Mouse (Mus musculus) liver, embryonic 16.5 days (tissue): ENCODE data around the gene Abcd3. TPM values are rescaled to one million over a fixed set of nuclear protein-coding genes. Genes with fewer than 3 reads are reported as not detected.
A peak's percentile ranks its signal among the peaks of the same experiment; 100 is the strongest.

Experiments
- ATAC-seq: fragments of 200-750 bp; cut with Nextera tagmentation; 2 replicates; pipeline ENCODE4 v1.8.0; 2017; ENCODE audit warnings: low read depth, mild to moderate bottlenecking, moderate number of reproducible peaks, moderate library complexity
- H3K27ac ChIP-seq: fragments of 300-500 bp; sonication (generic); 2 replicates; pipeline ENCODE4 v1.5.1; 2014; ENCODE audit warnings: mild to moderate bottlenecking, low read length
- H3K27me3 ChIP-seq: fragments of 300-500 bp; sonication (generic); 2 replicates; pipeline ENCODE4 v1.6.1; 2014; ENCODE audit warnings: low read depth, low read length, mixed read lengths; ENCODE audit not compliant: control insufficient read depth, insufficient read depth
- H3K36me3 ChIP-seq: fragments of 300-500 bp; sonication (generic); 2 replicates; pipeline ENCODE4 v1.6.1; 2014; ENCODE audit warnings: mild to moderate bottlenecking; ENCODE audit not compliant: control insufficient read depth, insufficient read depth
- H3K4me1 ChIP-seq: fragments of 300-500 bp; sonication (generic); 2 replicates; pipeline ENCODE4 v1.6.1; 2014; ENCODE audit warnings: low read depth, low read length, mixed read lengths; ENCODE audit not compliant: control insufficient read depth
- H3K4me2 ChIP-seq: fragments of 300-500 bp; sonication (generic); 2 replicates; pipeline ENCODE4 v1.6.1; 2014; ENCODE audit warnings: low read depth, low read length, mixed read lengths
- H3K4me3 ChIP-seq: fragments of 300-500 bp; sonication (generic); 2 replicates; pipeline ENCODE4 v1.5.1; 2014; ENCODE audit warnings: low read depth, mild to moderate bottlenecking, low read length
- H3K9ac ChIP-seq: fragments of 300-500 bp; sonication (generic); 2 replicates; pipeline ENCODE4 v1.6.1; 2014; ENCODE audit warnings: low read depth, low read length
- H3K9me3 ChIP-seq: fragments of 300-500 bp; sonication (generic); replicated peaks from 2 replicates; pipeline ENCODE4 v1.6.1; 2016; ENCODE audit warnings: low read length; ENCODE audit not compliant: control insufficient read depth
- WGBS: fragments of 180-500 bp; shearing (Covaris S2); extraction: QIAGEN DNeasy Blood & Tissue Kit; methylation state at CpG from one replicate; pipeline ENCODE4 v1.1.7; 2014; ENCODE audit not compliant: insufficient replicate concordance; 5-methylcytosine and 5-hydroxymethylcytosine counted together
- polyA plus RNA-seq: library from polyadenylated mRNA; unstranded; fragments of >200 nt; fragmentation: Nextera tagmentation; extraction: Ambion mirVana; gene quantifications from 2 replicates; pipeline ENCODE4 v1.2.1, GENCODE M21; 2015

Gene Abcd3
- 28.4 and 29.5 TPM in 2 replicates for polyA plus RNA-seq

GRCm38 (mm10) chr3:121814877-121815548, at the start of gene Abcd3:
TSS of gene Abcd3 (minus strand) at chr3:121815302.
- peaks cover 2% of the 10 kb centered on the region; the same call in 1 of the 2 replicates for H3K4me1 ChIP-seq
- no peaks in the 10 kb centered on the region for H3K9me3 ChIP-seq
- H3K9ac ChIP-seq, result peak within 1 kb of the TSS; percentile 80
- ATAC-seq, result peak; percentile 90
- H3K4me2 ChIP-seq, result peak within 1 kb of the TSS; percentile 83
- no peaks in the 10 kb centered on the region for H3K36me3 ChIP-seq
- peak within 1 kb of the TSS; percentile 80 for H3K4me3 ChIP-seq
- WGBS, result under 1% methylated on average over 95 of the region's 99 CpGs
- H3K27me3 ChIP-seq, result no peaks in the 10 kb centered on the region
- H3K27ac ChIP-seq, result peak within 1 kb of the TSS; percentile 87

- no peak overlapping the region for H3K4me2 ChIP-seq
- ATAC-seq, result no peak
These were observed 44.0 kb upstream of the Abcd3 start for GRCm38 (mm10) chr3:121859142-121859541.

GRCm38 (mm10) chr3:121856131-121856530, 41.0 kb upstream of the Abcd3 start:
- H3K27me3 ChIP-seq, result no peaks in the 10 kb centered on the region
- no peak overlapping the region for H3K27ac ChIP-seq
- H3K36me3 ChIP-seq, result no peaks in the 10 kb centered on the region
- WGBS, result 75% methylated on average over 4 of the region's 4 CpGs
- no peak overlapping the region for H3K4me2 ChIP-seq
- no peak for ATAC-seq
- H3K9ac ChIP-seq, result no peak overlapping the region
- H3K9me3 ChIP-seq, result no peaks in the 10 kb centered on the region
- H3K4me3 ChIP-seq, result no peak overlapping the region
- no peaks in the 10 kb centered on the region; the same call in 1 of the 2 replicates for H3K4me1 ChIP-seq

More at GRCm38 (mm10) chr3:121859142-121859541, 44.0 kb upstream of the Abcd3 start:
- Histone ChIP-seq H3K27ac (no peak overlapping the region), H3K27me3 (no peaks in the 10 kb centered on the region), H3K4me1 (no peaks in the 10 kb centered on the region), H3K9me3 (no peaks in the 10 kb centered on the region), H3K4me3 (no peak overlapping the region), H3K36me3 (no peaks in the 10 kb centered on the region), H3K9ac (no peak overlapping the region)
- 44% methylated on average over 5 of the region's 5 CpGs for WGBS

- Histone ChIP-seq H3K9ac (no peak overlapping the region), H3K4me3 (no peak overlapping the region)
These were observed 38.8 kb upstream of the Abcd3 start for GRCm38 (mm10) chr3:121853781-121854520.

GRCm38 (mm10) chr3:121852074-121852826, 37.1 kb upstream of the Abcd3 start:
- Histone ChIP-seq H3K4me1 (no peaks in the 10 kb centered on the region; the same call in 1 of the 2 replicates), H3K36me3 (no peaks in the 10 kb centered on the region), H3K27me3 (no peaks in the 10 kb centered on the region), H3K27ac (peak overlapping the region; percentile 70), H3K9ac (no peak overlapping the region), H3K4me3 (no peak overlapping the region), H3K4me2 (no peak overlapping the region), H3K9me3 (no peaks in the 10 kb centered on the region)
- WGBS, result 31% methylated on average over 4 of the region's 4 CpGs
- peak; percentile 91 for ATAC-seq

More at GRCm38 (mm10) chr3:121853781-121854520, 38.8 kb upstream of the Abcd3 start:
- Histone ChIP-seq H3K27ac (peak overlapping the region; percentile 50), H3K4me2 (0 out of 2 replicates have a peak overlapping the region, but pooled peaks have one; percentile 4), H3K9me3 (no peaks in the 10 kb centered on the region), H3K27me3 (no peaks in the 10 kb centered on the region), H3K4me1 (no peaks in the 10 kb centered on the region; the same call in 1 of the 2 replicates), H3K36me3 (no peaks in the 10 kb centered on the region)
- ATAC-seq, result peak; percentile 62
- WGBS, result 49% methylated on average over 5 of the region's 5 CpGs

- H3K27me3 ChIP-seq, result no peaks in the 10 kb centered on the region
- no peak overlapping the region for H3K4me2 ChIP-seq
- H3K9me3 ChIP-seq, result no peaks in the 10 kb centered on the region
- no peaks in the 10 kb centered on the region for H3K36me3 ChIP-seq
- ATAC-seq, result no peak
- no peak overlapping the region for H3K4me3 ChIP-seq
- WGBS, result 63% methylated on average over 3 of the region's 3 CpGs
- no peak overlapping the region for H3K9ac ChIP-seq
- no peaks in the 10 kb centered on the region; the same call in 1 of the 2 replicates for H3K4me1 ChIP-seq
- no peak overlapping the region for H3K27ac ChIP-seq
These were observed 35.9 kb upstream of the Abcd3 start for GRCm38 (mm10) chr3:121851006-121851405.

GRCm38 (mm10) chr3:121850381-121850780, 35.3 kb upstream of the Abcd3 start:
- no peak overlapping the region for H3K9ac ChIP-seq
- H3K4me1 ChIP-seq, result no peaks in the 10 kb centered on the region; the same call in 1 of the 2 replicates
- WGBS, result 71% methylated on average over 4 of the region's 4 CpGs
- ATAC-seq, result no peak
- H3K4me2 ChIP-seq, result no peak overlapping the region
- no peaks in the 10 kb centered on the region for H3K36me3 ChIP-seq
- H3K9me3 ChIP-seq, result no peaks in the 10 kb centered on the region
- H3K27me3 ChIP-seq, result no peaks in the 10 kb centered on the region
- H3K27ac ChIP-seq, result no peak overlapping the region
- H3K4me3 ChIP-seq, result no peak overlapping the region

GRCm38 (mm10) chr3:121847296-121847695, 32.2 kb upstream of the Abcd3 start:
- Histone ChIP-seq H3K4me3 (no peak overlapping the region), H3K9ac (no peak overlapping the region), H3K27me3 (no peaks in the 10 kb centered on the region), H3K27ac (no peak overlapping the region), H3K36me3 (no peaks in the 10 kb centered on the region), H3K9me3 (no peaks in the 10 kb centered on the region), H3K4me1 (no peaks in the 10 kb centered on the region), H3K4me2 (no peak overlapping the region)
- ATAC-seq, result no peak
